Mouse (Mus musculus) large intestine, adult 2 months (tissue): ENCODE measurements around the gene Gm20403. TPM values are rescaled to one million over a fixed set of nuclear protein-coding genes. Genes with fewer than 3 reads are reported as not detected.
"Not testable (repeated sequence)": the region's sequence is repeated elsewhere in the genome, so short reads cannot be mapped to it uniquely, and the experiment has no call there.

Source experiments
- DNase-seq: peaks from one replicate; pipeline ENCODE4 v3.0.0-alpha.2; 2012; ENCODE audit warnings: low read depth, low spot score
- WGBS: fragments of 180-500 bp; shearing (Covaris S2); methylation state at CpG from one replicate; pipeline ENCODE4 v1.1.7; 2018; 5-methylcytosine and 5-hydroxymethylcytosine counted together
- polyA plus RNA-seq: library from polyadenylated mRNA; depleted of rRNA; stranded (reverse); fragments of >200 nt; gene quantifications from 2 replicates; pipeline ENCODE4 v1.2.3, GENCODE M21; 2012

Gene Gm20403
- polyA plus RNA-seq, 1 experiment: not detected

DNA sequence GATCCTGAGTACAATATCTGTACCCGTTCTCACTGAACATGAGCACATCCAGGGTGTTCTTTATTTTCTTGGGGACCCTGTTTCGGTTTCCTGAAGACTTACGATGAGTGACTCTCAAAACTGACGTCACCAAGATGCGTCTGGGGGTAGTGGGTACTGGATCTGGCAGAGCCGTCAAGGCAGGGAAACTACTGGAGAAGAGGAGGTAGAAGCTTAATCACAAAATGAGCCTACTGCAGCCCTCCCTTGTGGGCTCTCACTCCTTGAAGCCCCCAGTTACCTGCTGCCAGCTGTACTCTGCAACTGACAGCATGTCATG, 7.7 kb upstream of the Gm20403 start:
- DNase-seq: no peak
- 81% methylated on average over 6 of the region's 6 CpGs for WGBS

DNA sequence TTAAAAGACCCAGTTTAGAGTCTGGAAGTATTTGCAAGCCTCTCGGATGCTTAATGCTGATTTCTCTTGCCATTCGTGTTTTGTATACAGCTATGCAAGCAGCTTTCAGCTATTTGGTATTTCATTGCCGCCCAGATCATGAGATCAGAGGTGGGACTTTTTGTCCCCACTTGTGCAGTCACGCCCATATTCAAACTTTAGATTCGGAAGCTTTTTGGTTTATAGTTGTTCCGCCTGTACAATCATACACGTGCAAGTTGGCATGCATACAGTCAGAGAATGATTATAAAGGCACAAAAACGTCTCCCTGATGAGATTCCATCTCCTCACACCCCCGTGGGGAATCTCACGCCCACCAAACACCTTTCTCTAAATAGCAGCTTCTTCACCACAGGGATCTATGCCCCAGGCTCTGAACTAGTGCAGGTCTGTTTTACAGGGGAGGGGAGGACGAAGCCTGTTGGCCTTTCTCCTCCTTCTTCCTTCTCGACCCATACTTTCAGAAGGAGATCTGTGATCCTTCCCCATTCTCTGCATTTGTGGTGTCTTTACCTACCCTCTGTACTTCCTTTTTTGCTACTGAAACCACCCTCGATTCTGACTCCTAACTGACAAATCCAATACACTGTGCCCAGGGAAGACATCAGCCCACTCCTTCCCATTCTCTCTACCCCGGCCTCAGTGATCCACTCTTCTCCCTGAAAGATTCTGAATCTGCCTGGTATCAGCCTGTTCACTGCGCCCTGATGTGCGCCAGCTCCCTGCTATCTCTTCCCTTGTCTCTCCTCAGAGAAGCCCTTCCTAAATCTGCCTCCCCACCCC, 7.1 kb upstream of the Gm20403 start:
- WGBS: 24% methylated on average over 16 of the region's 16 CpGs
- DNase-seq: no peak

DNA sequence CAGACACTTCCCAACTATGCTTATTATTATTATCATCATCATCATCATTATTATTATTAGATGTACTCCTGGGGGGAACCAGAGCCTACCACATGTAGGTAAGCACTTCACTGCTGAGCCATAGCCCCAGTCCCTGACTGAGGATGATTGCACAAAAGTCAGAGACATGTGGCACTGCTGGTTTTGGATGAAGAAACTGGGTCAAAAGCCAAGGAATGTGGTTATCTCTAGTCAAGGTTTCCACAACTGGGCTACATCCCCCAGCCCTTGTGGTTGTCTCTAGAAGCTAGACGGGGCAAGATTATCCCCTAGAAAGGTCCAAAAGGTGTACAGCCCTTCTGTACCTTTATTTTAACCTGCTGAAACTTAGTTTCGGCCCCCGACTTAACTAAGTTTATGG, 6.5 kb upstream of the Gm20403 start:
- DNase-seq: no peak

DNA sequence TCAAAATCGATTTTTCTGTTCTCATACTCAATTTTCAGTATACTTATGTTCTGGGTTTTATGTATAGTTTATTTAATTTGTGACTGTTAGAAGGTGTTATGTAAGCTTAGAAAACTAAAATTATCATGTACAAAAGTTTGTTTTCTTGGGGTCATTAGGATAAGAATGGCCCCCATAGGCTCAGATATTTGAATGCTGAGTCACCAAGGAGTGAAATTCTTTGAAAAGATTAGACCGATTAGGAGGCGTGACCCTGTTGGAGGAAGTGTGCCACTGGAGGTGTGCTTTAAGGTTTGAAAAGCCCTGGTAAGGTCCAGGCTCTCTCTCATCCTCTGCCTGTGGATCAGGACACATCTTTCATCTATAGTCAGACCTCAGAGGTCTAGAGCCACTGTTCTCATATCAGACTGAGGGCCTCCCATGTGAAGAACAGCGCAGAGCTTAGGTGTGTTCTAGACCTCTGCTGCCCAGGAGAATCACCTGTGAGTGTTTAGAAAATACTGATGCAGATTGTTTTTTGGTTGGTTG, 2.1 kb upstream of the Gm20403 start:
- no peak for DNase-seq
- 79% methylated on average over 4 of the region's 4 CpGs for WGBS

More for the DNA sequence above, 6.5 kb upstream of the Gm20403 start:
- WGBS: 17% methylated on average over 3 of the region's 3 CpGs

DNA sequence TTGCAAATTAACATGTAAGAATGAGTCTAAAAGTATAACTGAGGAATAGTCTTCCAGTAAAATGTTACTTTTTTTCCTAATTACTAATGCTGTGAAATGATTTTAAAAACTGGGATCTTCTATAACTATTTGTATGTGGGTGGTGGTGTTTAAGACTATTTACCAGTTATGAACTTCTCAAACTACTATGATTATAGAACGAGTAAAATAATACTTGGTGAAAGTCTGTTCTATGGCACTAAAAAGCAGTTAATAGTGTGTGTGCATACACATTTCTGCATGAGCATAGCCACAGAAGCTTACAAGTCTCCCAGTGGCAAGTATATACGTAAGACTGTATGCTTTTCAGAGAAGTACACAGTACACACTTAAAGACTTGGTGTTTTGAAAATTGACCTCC, 827 bp upstream of the Gm20403 start:
- WGBS: 86% methylated on average over 2 of the region's 2 CpGs
- DNase-seq: no peak

DNA sequence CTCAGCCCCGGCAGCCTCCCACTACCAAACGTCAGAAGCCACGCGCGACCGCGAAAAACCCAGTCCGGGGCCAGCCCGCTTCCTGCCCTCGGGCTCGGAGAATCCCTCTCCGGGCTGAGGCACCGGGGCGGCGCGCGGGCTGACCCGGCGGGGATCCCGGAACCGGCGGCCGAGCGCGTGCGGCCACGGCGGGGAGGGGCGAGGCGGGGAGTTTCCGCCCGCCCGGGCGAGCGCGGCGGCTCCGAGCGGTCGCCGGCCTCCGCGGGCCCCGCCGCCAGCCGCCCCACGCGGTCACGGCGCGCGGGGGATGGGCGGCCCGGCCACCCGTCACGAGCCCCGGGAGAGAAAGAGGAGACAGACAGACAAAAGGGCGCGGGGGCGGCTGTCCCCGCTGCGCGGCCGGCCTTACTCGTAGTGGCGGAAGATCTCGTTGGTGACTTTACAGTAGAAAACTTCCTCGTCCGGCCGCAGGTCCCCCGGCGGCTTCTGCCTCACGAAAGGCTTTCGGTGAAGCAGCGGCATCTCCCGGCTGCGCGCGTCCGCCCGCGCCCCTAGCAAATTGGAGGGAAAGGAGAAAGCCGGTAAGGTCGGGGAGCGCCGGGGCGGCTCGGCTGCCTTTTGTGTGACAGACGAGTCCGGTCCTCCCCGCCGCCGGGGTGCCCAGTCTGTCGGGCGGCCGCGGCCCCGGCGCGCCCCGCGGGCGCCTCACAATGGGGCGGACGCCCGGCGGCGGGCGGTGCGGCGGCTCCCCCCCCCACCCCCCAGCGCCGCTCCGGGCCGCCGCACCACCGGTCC, 875 bp downstream of the Gm20403 start:
- WGBS: under 1% methylated on average over 115 of the region's 117 CpGs
- no peak for DNase-seq

DNA sequence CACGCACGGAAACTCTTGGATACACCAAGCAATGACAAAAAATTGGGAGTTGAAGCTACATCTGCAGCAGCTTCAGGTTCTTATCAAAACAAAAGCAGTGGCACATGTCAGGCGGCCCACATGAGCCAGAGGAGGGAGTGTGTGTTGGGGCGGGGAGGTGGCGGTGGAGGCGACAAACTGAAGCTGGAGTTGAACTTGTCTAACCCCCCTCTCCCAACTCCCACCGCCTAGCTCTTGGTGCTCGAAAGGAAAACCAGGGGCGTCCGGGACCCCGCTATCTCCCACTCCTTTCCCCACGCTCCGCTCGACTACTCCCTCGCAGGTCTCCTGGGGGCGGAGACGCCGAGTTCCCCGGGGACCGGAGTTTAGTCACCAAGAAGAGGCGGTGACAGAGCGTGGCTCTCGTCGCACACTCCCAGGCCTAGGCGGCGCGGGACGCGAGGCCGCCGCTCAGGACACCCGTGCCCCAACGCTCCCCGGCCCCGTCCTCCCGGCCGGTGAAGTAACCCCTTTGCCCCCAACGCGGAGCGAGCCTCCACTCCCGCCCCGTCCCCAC, 1.6 kb downstream of the Gm20403 start:
- 1% methylated on average over 42 of the region's 42 CpGs for WGBS
- DNase-seq: no peak

DNA sequence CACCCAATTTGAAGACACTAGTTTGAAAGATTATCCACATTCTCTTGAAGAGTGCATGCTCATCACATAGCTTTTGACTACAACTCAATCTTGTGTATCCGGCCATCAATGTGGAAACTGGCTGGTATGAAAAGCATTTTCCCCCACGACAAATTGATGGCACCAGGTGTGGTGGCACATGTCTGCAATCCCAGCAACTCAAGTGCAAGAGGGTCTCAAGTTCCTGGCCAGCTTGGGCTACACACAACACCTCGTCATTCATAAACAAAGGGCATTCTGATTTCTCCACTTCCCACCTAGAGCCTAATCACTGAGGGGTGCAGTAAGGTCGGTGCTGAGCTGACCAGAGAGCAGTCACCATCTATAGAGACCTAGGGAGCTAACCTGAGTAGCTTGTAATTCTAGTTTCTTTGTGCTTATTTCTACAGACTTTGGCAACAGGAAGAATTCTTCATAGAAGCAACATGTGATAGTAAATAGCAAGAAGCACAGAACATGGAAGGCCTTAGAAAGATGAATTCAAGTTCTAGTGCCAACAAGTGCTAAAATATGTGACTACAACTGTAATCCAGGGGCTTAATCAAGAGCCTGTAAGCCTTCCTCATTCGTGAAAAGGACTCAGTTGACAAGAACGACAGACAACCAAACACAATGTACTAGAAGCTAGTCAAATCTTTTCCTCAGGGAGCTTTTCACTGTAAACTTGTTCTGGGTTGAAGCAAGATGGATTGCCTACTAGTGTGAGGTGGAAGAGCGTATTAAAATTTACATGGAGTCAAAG, 3.2 kb downstream of the Gm20403 start:
- DNase-seq: no peak

DNA sequence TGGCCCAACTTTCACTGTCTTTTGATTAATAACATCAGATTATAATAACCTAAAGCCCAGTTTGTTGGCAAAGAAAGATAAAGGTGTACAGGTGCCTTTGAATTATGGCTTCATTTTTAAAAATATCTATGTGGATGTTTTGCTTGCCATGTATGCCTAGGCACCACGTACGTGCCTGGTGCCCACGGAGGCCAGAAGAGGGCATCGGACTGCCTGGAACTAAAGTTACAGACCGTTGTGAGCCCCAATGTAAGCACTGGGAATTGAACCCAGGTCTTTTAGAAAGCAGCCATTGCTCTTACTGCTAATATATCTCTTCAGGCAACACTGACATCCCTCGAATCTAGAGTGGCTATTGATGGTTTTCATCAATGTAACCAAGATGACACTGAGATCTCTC, 4.4 kb downstream of the Gm20403 start:
- DNase-seq: no peak
- 87% methylated on average over 6 of the region's 6 CpGs for WGBS

More for the DNA sequence above, 3.2 kb downstream of the Gm20403 start:
- 85% methylated on average over 7 of the region's 7 CpGs for WGBS

DNA sequence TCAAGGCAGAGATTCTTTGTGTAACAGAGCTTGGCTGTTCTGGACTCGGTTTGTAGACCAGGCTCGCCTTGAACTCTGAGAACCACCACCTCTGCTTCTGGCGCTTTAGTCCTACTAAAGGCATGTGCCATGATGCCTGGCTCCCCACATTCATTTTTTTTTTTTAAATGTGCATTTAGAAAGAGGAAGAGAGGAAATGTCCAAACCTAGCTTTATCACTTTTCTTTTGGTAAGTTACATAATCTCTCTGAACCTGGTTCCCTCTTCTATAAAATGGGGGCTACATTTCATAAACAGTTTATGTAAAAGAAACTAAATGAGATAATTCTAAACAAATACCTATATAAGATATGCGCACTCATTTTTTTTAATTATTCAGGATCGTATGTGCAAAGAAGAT, 5.4 kb downstream of the Gm20403 start:
- WGBS: 90% methylated on average over 5 of the region's 5 CpGs

DNA sequence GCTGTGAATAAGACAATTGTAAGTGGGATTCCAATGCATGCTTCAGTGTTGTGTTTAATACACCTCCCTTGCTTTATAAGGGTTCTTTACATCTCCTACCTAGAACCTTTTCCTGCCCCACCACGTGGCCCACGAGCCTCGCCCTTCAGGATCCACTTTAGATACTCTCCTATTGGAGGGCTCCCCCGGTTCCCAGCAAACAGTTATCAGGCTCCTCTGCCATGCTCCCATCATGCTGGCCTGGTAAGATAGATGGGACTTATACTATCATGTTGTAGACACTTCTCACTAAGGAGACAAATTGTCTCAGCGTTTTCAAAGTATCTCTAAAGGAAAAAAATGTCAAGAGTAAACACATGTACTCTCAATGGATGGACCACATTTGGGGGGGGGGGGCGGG, 5.8 kb downstream of the Gm20403 start:
- 68% methylated on average over 6 of the region's 6 CpGs for WGBS
- no peak for DNase-seq

More for the DNA sequence above, 5.4 kb downstream of the Gm20403 start:
- no peak for DNase-seq

DNA sequence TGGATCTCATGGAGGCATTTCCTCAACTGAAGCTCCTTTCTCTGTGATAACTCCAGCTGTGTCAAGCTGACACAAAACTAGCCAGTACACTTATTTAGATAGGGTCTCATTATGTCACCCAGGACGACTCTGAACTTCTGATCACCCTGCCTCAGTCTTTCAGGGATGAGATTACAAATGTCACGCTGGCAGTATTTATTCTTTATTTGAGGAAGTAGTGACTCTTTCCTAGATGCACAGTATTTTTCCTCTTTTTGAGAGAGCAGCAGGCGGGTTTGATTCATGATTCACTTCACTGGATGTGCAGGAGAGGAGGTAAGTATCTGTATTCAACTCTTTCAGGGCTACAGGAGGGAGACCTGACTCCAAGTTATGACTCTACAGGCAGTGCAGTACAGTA, 17.3 kb downstream of the Gm20403 start:
- DNase-seq: no peak
- 71% methylated on average over 3 of the region's 3 CpGs for WGBS

DNA sequence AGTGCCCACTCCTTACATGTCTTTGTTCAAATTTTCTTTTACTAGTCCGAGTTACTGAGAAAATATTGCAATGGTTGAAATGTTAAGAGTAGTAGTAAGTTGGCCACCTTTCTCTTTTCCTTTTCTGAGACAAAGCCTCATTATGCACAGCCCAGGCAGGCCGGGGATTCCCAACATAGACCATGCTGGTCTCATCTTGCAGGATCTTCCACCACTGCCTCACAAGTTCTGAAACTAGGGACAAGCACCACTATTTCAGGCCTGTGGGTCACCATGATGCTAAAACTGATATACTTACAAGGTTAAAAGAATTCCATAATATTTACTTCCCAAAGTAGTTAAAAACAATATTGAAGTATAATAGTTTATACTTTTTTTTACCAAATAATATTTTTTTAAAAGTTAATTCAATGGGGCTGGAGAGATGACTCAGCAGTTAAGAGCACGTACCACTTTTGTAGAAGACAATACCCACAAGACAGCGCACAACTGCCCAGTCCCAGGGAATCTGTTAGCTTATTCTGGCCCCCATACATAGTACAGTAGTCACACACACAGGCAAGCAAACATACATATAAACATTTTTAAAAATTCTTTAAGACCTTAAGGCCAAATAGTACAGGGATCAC, 20.7 kb downstream of the Gm20403 start:
- 97% methylated on average over 4 of the region's 4 CpGs for WGBS
- no peak for DNase-seq

DNA sequence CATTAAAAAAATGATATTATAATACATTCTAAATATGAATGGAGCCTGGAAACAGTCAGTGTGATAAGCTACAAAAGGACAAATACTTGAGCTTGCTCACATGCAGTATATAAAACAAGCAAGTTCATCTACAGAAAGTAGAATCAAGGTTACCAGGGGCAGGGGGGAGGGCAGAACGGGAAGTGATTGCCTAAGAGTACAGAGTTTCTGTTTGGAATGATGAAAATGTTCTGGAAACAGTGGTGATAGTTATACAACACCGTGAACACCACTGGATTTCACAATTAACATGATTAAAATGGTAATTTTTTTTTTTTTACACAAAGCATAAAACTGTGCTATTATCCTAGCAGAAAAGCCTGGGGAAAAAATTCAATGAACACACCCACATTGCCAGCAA, 26.8 kb downstream of the Gm20403 start:
- WGBS: 21% methylated on average over 2 of the region's 2 CpGs
- no peak for DNase-seq

DNA sequence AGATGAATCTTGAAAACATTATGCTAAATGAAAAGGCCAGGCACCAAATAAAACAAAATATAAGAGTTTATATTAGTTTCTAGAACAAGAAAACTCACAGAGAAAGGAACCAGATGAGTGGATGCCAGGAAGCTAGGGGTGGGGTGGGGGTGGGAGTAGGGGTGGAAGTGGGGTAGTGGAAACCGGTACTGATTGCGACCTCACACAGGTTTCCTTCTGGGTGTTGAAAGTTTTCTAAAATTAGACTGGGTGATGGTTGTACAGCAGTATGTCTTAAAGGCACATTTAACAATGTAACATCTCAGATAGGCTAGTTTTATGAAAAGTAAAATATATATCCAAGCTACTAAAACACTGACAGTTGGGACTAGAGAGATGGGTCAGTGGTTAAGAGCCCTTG, 29.4 kb downstream of the Gm20403 start:
- WGBS: 80% methylated on average over 2 of the region's 2 CpGs

DNA sequence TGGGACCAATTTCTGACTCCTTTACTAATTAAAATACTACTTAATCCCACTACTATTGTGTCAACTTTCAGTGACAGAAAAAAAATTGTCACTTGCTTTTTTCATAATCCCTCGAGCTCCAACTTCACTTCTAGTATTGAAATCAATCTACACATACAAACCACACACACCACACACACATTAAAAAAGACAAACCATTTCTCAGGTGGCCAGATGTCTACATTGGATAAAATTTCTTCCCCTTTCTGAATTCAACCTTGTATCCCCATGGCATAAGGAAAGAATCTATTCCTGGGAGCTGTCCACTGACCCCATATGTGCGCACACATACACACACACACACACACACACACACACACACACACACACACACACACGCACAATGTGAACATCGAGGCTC, 29.9 kb downstream of the Gm20403 start:
- no peak for DNase-seq
- 94% methylated on average over 4 of the region's 4 CpGs for WGBS

More for the DNA sequence above, 29.4 kb downstream of the Gm20403 start:
- DNase-seq: no peak

DNA sequence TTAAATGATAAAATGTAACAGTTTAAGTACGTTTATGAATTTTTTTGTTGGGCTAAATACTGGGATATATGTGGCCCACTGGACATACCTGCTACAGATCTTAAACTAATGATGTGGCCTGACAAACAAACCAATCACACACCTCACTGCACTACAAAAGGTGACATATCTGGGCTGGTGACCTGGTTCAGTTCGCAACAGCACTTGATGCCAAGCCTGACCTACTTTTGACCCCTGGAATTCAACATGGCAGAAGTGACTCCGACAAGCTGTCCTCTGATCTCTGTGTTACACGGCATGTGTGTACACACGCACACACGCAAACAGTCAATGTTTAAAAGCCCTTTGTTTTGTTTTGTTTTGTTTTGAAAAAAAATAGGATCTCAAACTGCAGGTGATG, 40.2 kb downstream of the Gm20403 start:
- no peak for DNase-seq
- WGBS: 92% methylated on average over 6 of the region's 6 CpGs

DNA sequence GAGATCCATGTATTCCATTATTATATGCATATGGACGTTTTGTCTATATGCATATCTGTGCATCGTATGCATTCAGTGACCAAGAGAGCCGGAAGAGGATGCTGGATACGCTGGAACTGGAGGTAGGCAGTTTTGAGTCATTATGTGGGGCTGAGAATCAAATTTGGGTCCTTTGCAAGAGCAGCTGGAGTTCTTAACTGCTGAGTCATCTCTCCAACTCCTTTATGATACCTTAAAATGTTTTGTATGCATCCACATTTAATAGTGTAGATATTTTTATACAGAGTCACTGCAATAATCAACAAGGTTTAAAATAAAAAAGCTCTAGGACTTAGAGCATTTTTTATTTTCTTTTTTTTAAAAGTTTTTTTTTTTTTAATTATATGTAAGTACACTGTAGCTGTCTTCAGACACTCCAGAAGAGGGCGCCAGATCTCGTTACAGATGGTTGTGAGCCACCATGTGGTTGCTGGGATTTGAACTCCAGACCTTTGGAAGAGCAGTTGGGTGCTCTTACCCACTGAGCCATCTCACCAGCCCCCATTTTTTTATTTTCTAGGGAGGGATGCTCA, 43.7 kb downstream of the Gm20403 start:
- not testable (repeated sequence) for DNase-seq
- 95% methylated on average over 6 of the region's 6 CpGs for WGBS
